Mouse (Mus musculus) hindbrain, embryonic 10.5 days (tissue): ENCODE measurements at regions not wholly inside any gene's neighbourhood (a gene's known extent, or its start where the extent isn't known, plus 50 kb on each side); places are given as distances from the start of the nearest gene placed in this dataset.

Experiments
- DNase-seq: peaks from one replicate; pipeline ENCODE4 v3.0.0-alpha.2; 2017; ENCODE audit warnings: low spot score
- H3K27ac ChIP-seq: fragments of 300-500 bp; sonication (generic); 2 replicates; pipeline ENCODE4 v1.5.1; 2016; ENCODE audit warnings: mild to moderate bottlenecking, moderate library complexity
- H3K27me3 ChIP-seq: fragments of 300-500 bp; sonication (generic); 2 replicates; pipeline ENCODE4 v1.6.1; 2016; ENCODE audit warnings: mild to moderate bottlenecking; ENCODE audit not compliant: poor library complexity, insufficient read depth, severe bottlenecking
- H3K36me3 ChIP-seq: fragments of 300-500 bp; sonication (generic); 2 replicates; pipeline ENCODE4 v1.6.1; 2016; ENCODE audit warnings: mild to moderate bottlenecking, moderate library complexity
- H3K4me1 ChIP-seq: fragments of 300-500 bp; sonication (generic); replicated peaks from 2 replicates; pipeline ENCODE4 v1.6.1; 2016; ENCODE audit warnings: mild to moderate bottlenecking
- H3K4me3 ChIP-seq: fragments of 300-500 bp; sonication (generic); 2 replicates; pipeline ENCODE4 v1.5.1; 2016; ENCODE audit warnings: mild to moderate bottlenecking, moderate library complexity
- H3K9me3 ChIP-seq: fragments of 300-500 bp; sonication (generic); 2 replicates; pipeline ENCODE4 v1.6.1; 2016; ENCODE audit warnings: mild to moderate bottlenecking, moderate library complexity
- WGBS: fragments of 180-500 bp; shearing (Covaris S2); methylation state at CpG from one replicate; pipeline ENCODE4 v1.1.7; 2016; 5-methylcytosine and 5-hydroxymethylcytosine counted together

- no peak for DNase-seq
- Histone ChIP-seq H3K4me3 (no peak overlapping the region), H3K4me1 (no peaks in the 10 kb centered on the region), H3K36me3 (no peaks in the 10 kb centered on the region), H3K9me3 (no peaks in the 10 kb centered on the region), H3K27ac (no peak overlapping the region), H3K27me3 (no peaks in the 10 kb centered on the region)
These were observed 293.3 kb upstream of the Dpp10 start for GRCm38 (mm10) chr1:124338648-124339047.

GRCm38 (mm10) chr1:124332294-124332693 lies 286.9 kb upstream of the Dpp10 start:
- Histone ChIP-seq H3K27me3 (no peaks in the 10 kb centered on the region), H3K9me3 (no peaks in the 10 kb centered on the region), H3K36me3 (no peaks in the 10 kb centered on the region), H3K4me3 (no peak overlapping the region), H3K27ac (no peak overlapping the region), H3K4me1 (no peaks in the 10 kb centered on the region)
- DNase-seq = peak; percentile 2
- WGBS = 85% methylated on average over 3 of the region's 3 CpGs
